Mouse (Mus musculus) liver, postnatal 0 days (tissue): ENCODE data around the gene Asb17. TPM values are rescaled to one million over a fixed set of nuclear protein-coding genes. Genes with fewer than 3 reads are reported as not detected.
A peak's percentile ranks its signal among the peaks of the same experiment; 100 is the strongest.

ENCODE experiments used
- ATAC-seq: fragments of 200-750 bp; cut with Nextera tagmentation; 2 replicates; pipeline ENCODE4 v1.8.0; 2017; ENCODE audit warnings: mild to moderate bottlenecking, moderate library complexity
- DNase-seq: peaks from one replicate; pipeline ENCODE4 v3.0.0-alpha.2; 2016
- H3K27ac ChIP-seq: fragments of 300-500 bp; sonication (generic); 2 replicates; pipeline ENCODE4 v1.5.1; 2014; ENCODE audit warnings: antibody characterized with exemption, moderate library complexity, mild to moderate bottlenecking, low read depth
- H3K27me3 ChIP-seq: fragments of 300-500 bp; sonication (generic); 2 replicates; pipeline ENCODE4 v1.6.1; 2014; ENCODE audit warnings: low read length, control low read depth, mixed read lengths; ENCODE audit not compliant: insufficient read depth
- H3K36me3 ChIP-seq: fragments of 300-500 bp; sonication (generic); replicated peaks from 2 replicates; pipeline ENCODE4 v1.6.1; 2014; ENCODE audit warnings: mild to moderate bottlenecking, control low read depth, low read length, moderate library complexity, mixed read lengths; ENCODE audit not compliant: insufficient read depth
- H3K4me1 ChIP-seq: fragments of 300-500 bp; sonication (generic); 2 replicates; pipeline ENCODE4 v1.6.1; 2014; ENCODE audit warnings: antibody characterized with exemption, mild to moderate bottlenecking, control low read depth; ENCODE audit not compliant: insufficient read depth
- H3K4me2 ChIP-seq: fragments of 300-500 bp; sonication (generic); 2 replicates; pipeline ENCODE4 v1.6.1; 2014; ENCODE audit warnings: low read depth, mild to moderate bottlenecking, low read length, moderate library complexity, mixed read lengths
- H3K4me3 ChIP-seq: fragments of 300-500 bp; sonication (generic); 2 replicates; pipeline ENCODE4 v1.5.1; 2014; ENCODE audit warnings: low read depth, low read length
- H3K9ac ChIP-seq: fragments of 300-500 bp; sonication (generic); replicated peaks from 2 replicates; pipeline ENCODE4 v1.6.1; 2014; ENCODE audit warnings: mild to moderate bottlenecking, moderate library complexity
- H3K9me3 ChIP-seq: fragments of 300-500 bp; sonication (generic); 2 replicates; pipeline ENCODE4 v1.6.1; 2016; ENCODE audit warnings: mild to moderate bottlenecking, control low read depth, low read length, mixed read lengths
- CTCF ChIP-seq: sonication (generic); IDR thresholded peaks from 2 replicates; pipeline ENCODE4 v1.5.1; 2016; ENCODE audit warnings: antibody characterized with exemption, low read depth
- EP300 ChIP-seq: IDR thresholded peaks from 2 replicates; pipeline ENCODE4 v1.6.1; 2016; ENCODE audit warnings: antibody characterized with exemption, low read depth, mild to moderate bottlenecking
- WGBS: fragments of 180-500 bp; shearing (Covaris S2); extraction: QIAGEN DNeasy Blood & Tissue Kit; methylation state at CpG from one replicate; pipeline ENCODE4 v1.1.7; 2014; ENCODE audit not compliant: insufficient replicate concordance; 5-methylcytosine and 5-hydroxymethylcytosine counted together
- polyA plus RNA-seq: library from polyadenylated mRNA; unstranded; fragments of >200 nt; fragmentation: Nextera tagmentation; extraction: Ambion mirVana; gene quantifications from 2 replicates; pipeline ENCODE4 v1.2.1, GENCODE M21; 2015

The Asb17 gene
- polyA plus RNA-seq, 1 experiment from 2014 or later, result 0.66 TPM

- Histone ChIP-seq H3K4me3 (no peak overlapping the region), H3K4me2 (no peak overlapping the region), H3K36me3 (no peaks in the 10 kb centered on the region), H3K4me1 (no peaks in the 10 kb centered on the region), H3K27ac (no peak overlapping the region), H3K9me3 (no peaks in the 10 kb centered on the region), H3K27me3 (no peaks in the 10 kb centered on the region), H3K9ac (no peak overlapping the region)
- WGBS, result 75% methylated on average over 14 of the region's 14 CpGs
- TF ChIP-seq CTCF (peak; percentile 34), EP300 (no peak)
- ATAC-seq (no peak), DNase-seq (no peak)
Observed at GRCm38 (mm10) chr3:153867149-153868136, 23.4 kb downstream of the Asb17 start.

- no peaks in the 10 kb centered on the region for H3K27me3 ChIP-seq
- no peak for ATAC-seq
- H3K9me3 ChIP-seq, result no peaks in the 10 kb centered on the region
- H3K4me1 ChIP-seq, result no peaks in the 10 kb centered on the region
- DNase-seq, result no peak
- H3K4me3 ChIP-seq, result no peak overlapping the region
- no peak overlapping the region for H3K4me2 ChIP-seq
- 79% methylated on average over 5 of the region's 5 CpGs for WGBS
- H3K27ac ChIP-seq, result no peak overlapping the region
- no peak overlapping the region for H3K9ac ChIP-seq
- TF ChIP-seq EP300 (no peak), CTCF (no peak)
- no peaks in the 10 kb centered on the region for H3K36me3 ChIP-seq
Observed at GRCm38 (mm10) chr3:153871396-153871795, 27.4 kb downstream of the Asb17 start.

- H3K4me1 ChIP-seq, result 0 out of 2 replicates have a peak, but pooled peaks cover 3% of the 10 kb centered on the region
- H3K36me3 ChIP-seq, result no peaks in the 10 kb centered on the region
- ATAC-seq, result no peak
- no peaks in the 10 kb centered on the region for H3K27me3 ChIP-seq
- no peak overlapping the region for H3K4me3 ChIP-seq
- H3K9ac ChIP-seq, result no peak overlapping the region
- DNase-seq, result no peak
- TF ChIP-seq CTCF (peak; percentile 38), EP300 (no peak)
- H3K4me2 ChIP-seq, result no peak overlapping the region
- H3K9me3 ChIP-seq, result no peaks in the 10 kb centered on the region
- no peak overlapping the region for H3K27ac ChIP-seq
Observed at GRCm38 (mm10) chr3:153886296-153886695, 42.3 kb downstream of the Asb17 start.

- no peaks in the 10 kb centered on the region for H3K9me3 ChIP-seq
- 0 out of 2 replicates have a peak, but pooled peaks cover 3% of the 10 kb centered on the region for H3K4me1 ChIP-seq
- no peaks in the 10 kb centered on the region for H3K36me3 ChIP-seq
- H3K27ac ChIP-seq, result no peak overlapping the region
- H3K27me3 ChIP-seq, result no peaks in the 10 kb centered on the region
- TF ChIP-seq CTCF, result no peak
- no peak for TF ChIP-seq EP300
- H3K4me2 ChIP-seq, result no peak overlapping the region
- 57% methylated on average over 6 of the region's 6 CpGs for WGBS
- no peak overlapping the region for H3K9ac ChIP-seq
- ATAC-seq, result no peak
- no peak for DNase-seq
- H3K4me3 ChIP-seq, result no peak overlapping the region
Observed at GRCm38 (mm10) chr3:153888141-153888540, 44.1 kb downstream of the Asb17 start.

- no peak for ATAC-seq
- H3K9me3 ChIP-seq, result no peaks in the 10 kb centered on the region
- no peak for DNase-seq
- no peak overlapping the region for H3K4me3 ChIP-seq
- no peak overlapping the region for H3K27ac ChIP-seq
- no peak for TF ChIP-seq CTCF
- no peak for TF ChIP-seq EP300
- no peaks in the 10 kb centered on the region for H3K36me3 ChIP-seq
- H3K4me2 ChIP-seq, result no peak overlapping the region
- H3K9ac ChIP-seq, result no peak overlapping the region
- H3K27me3 ChIP-seq, result no peaks in the 10 kb centered on the region
- 44% methylated on average over 7 of the region's 8 CpGs for WGBS
- 0 out of 2 replicates have a peak, but pooled peaks cover 3% of the 10 kb centered on the region for H3K4me1 ChIP-seq
Observed at GRCm38 (mm10) chr3:153889188-153889781, 45.3 kb downstream of the Asb17 start.

GRCm38 (mm10) chr3:153895454-153895853 lies 51.4 kb downstream of the Asb17 start:
- no peak for ATAC-seq
- Histone ChIP-seq H3K4me1 (no peaks in the 10 kb centered on the region), H3K4me3 (no peak overlapping the region), H3K27ac (no peak overlapping the region), H3K36me3 (no peaks in the 10 kb centered on the region), H3K9ac (no peak overlapping the region), H3K9me3 (no peaks in the 10 kb centered on the region), H3K4me2 (no peak overlapping the region), H3K27me3 (no peaks in the 10 kb centered on the region)
- no peak for DNase-seq
- TF ChIP-seq CTCF (no peak), EP300 (no peak)
- WGBS, result 49% methylated on average over 3 of the region's 3 CpGs
